Mouse (Mus musculus): ENCODE measurements around the gene Sec24b. TPM values are rescaled to one million over a fixed set of nuclear protein-coding genes. Genes with fewer than 3 reads are reported as not detected.

Gene Sec24b
- polyA plus RNA-seq, 1 experiment from 2014 or later = 35.6 TPM

GRCm38 (mm10) chr3:129937848-129938247, 123.5 kb downstream of the Sec24b start:
- Histone ChIP-seq H3K4me3 (no peak overlapping the region), H3K9ac (replicated peaks) (no peak overlapping the region), H3K9me3 (no peaks in the 10 kb centered on the region), H3K4me1 (peaks cover 3% of the 10 kb centered on the region; the same call in 1 of the 2 replicates), H3K36me3 (no peaks in the 10 kb centered on the region), H3K27ac (replicated peaks) (no peak overlapping the region), H3K27me3 (no peaks in the 10 kb centered on the region), H3K4me2 (replicated peaks) (no peak overlapping the region)
- WGBS = 67% methylated on average over 3 of the region's 3 CpGs
- no peak for ATAC-seq (ENCODE audit: low FRiP score, low read depth)

GRCm38 (mm10) chr3:129936561-129936960, 124.8 kb downstream of the Sec24b start:
- no peak overlapping the region for H3K9ac ChIP-seq (replicated peaks)
- no peaks in the 10 kb centered on the region for H3K27me3 ChIP-seq
- H3K9me3 ChIP-seq = no peaks in the 10 kb centered on the region
- no peaks in the 10 kb centered on the region for H3K36me3 ChIP-seq
- H3K27ac ChIP-seq (replicated peaks) = no peak overlapping the region
- WGBS = 54% methylated on average over 9 of the region's 9 CpGs
- no peak for ATAC-seq (ENCODE audit: low FRiP score, low read depth)
- no peak overlapping the region for H3K4me2 ChIP-seq (replicated peaks)
- peaks cover 3% of the 10 kb centered on the region; the same call in 1 of the 2 replicates for H3K4me1 ChIP-seq
- no peak overlapping the region for H3K4me3 ChIP-seq

Other genes starting within 250 kb of the Sec24b start
- gene Rrh, start 239.0 kb downstream of the Sec24b start, polyA plus RNA-seq (2016; fragmentation: Nextera tagmentation; extraction: Ambion mirVana) = not detected in 2 replicates
- 86.2 and 89.3 TPM in 2 replicates for gene Gar1, start 230.2 kb downstream of the Sec24b start, polyA plus RNA-seq (2016; fragmentation: Nextera tagmentation; extraction: Ambion mirVana)
- 0.14 and 0.35 TPM in 2 replicates for gene Cfi, start 225.7 kb downstream of the Sec24b start, polyA plus RNA-seq (2016; fragmentation: Nextera tagmentation; extraction: Ambion mirVana)
- gene Pla2g12a, start 182.9 kb downstream of the Sec24b start, polyA plus RNA-seq (2016; fragmentation: Nextera tagmentation; extraction: Ambion mirVana) = 22.6 and 23.0 TPM in 2 replicates
- 56.3 and 57.7 TPM in 2 replicates for gene Casp6, start 160.1 kb downstream of the Sec24b start, polyA plus RNA-seq (2016; fragmentation: Nextera tagmentation; extraction: Ambion mirVana)
- 3.6 and 4.2 TPM in 2 replicates for gene Mcub, start 91.3 kb downstream of the Sec24b start, polyA plus RNA-seq (2016; fragmentation: Nextera tagmentation; extraction: Ambion mirVana)
- 6.7 and 8.5 TPM in 2 replicates for gene Col25a1, start 69.9 kb upstream of the Sec24b start, polyA plus RNA-seq (2016; fragmentation: Nextera tagmentation; extraction: Ambion mirVana)

Data from midbrain, embryonic 12.5 days (tissue).